Mouse (Mus musculus) right cerebral cortex, postnatal 4 days (tissue): Measurements from ENCODE around the gene 1700025F22Rik.
"Not testable (repeated sequence)": the region's sequence is repeated elsewhere in the genome, so short reads cannot be mapped to it uniquely, and the experiment has no call there.

ENCODE experiments used
- DNase-seq: peaks from one replicate; pipeline ENCODE4 v3.0.0-alpha.2; 2022

Gene 1700025F22Rik

DNA sequence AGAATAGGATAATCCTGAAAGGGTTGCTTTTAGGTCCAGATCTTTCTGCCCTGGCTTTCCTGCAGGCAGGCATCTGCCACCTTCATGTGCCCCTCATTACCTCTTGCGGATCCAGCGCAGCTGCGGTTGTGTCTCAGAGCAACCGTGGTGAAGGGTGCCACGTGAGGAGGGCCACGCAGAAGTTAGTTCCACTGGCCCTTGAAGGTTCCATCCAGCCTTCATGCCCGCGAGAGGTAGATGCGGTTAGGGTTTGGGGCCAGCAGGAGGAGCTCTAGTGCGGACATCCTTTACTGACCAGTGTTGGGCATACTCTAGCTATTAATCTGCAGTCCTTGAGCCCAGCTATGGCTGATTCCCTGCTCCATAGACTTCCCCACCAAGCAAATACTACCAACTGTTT, at the start of gene 1700025F22Rik:
Gene 1700025F22Rik, minus strand, starts transcription at position 149 of the 400 bp plus-strand sequence.
- no peak for DNase-seq

DNA sequence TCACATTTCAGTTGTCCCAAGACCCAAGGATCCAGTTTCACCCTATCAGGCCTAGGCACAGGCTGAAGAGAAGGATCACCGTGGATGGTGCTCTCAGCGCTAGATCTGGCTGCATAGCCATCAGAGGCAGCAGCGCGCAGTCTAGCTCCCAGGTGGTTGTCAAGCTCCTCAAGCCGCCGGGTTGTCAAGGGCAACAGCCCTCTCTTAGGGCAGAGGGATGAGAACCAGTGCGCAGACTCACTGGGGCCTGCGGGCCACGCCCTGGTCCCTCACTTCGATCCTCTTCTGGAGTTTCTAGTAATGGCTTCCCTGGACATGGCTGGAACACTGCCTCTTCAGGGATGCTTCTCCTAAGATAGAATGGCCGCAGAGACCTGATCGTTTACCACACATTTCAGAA, 31.4 kb upstream of the 1700025F22Rik start, which contains the start of gene Ms4a13:
Gene Ms4a13, minus strand, starts transcription at position 192 of the 400 bp plus-strand sequence.
- DNase-seq = no peak

DNA sequence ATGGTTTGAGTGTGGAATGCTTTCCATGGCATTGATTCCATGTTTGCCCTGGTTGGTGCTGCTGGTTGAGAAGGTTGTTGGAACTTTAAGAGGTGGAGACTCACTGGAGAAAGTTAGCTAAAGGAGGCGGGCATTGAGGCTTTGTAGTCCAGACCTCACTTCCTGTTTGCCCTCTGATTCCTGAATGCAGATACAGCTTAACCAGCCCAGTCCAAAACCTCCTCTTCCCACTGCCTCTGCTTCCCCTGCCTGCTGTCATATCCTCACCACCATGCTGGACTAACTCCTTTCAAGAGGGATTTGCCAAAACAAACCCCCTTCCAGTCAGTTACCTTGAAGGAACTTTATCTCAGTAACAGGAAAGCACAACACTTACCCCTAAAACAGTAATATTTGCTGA, 27.4 kb upstream of the 1700025F22Rik start:
- no peak for DNase-seq

DNA sequence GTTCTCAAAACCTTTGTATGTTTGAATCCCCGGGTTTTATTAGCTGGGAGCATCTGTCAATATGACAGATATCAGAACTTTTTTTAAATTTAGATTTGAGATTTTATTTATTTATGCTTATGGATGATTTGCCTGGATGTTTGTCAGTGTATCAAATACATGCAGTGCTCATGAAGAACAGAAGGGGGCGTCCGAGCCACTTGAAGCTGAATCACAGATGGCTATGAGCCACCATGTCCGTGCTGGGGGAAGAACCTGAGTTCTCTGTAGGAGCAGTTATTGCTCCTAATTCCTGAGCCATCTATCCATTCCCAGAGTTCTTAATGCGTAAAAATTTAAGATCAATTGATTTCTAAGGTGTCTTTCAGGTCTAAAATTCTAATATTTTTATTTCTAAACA, 19.0 kb upstream of the 1700025F22Rik start:
- DNase-seq = no peak

DNA sequence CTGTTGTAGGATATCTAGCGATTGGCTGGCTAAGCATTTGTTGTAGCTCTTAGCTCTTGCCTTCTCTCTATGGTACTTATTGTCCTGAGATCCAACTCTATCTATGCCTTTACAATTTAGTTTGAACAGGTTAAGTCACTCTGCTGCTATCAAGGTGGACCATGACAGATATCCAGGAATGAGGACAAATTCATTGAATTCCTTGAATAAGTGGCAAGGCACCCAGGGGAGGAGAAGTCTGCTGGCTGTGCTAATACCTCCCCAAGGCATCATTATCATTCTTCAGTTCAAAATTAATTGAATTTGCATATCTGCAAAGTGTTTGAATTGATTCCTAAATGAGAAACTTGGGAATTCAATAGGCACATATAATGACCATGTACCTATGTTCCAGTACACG, 12.3 kb upstream of the 1700025F22Rik start:
- no peak for DNase-seq

DNA sequence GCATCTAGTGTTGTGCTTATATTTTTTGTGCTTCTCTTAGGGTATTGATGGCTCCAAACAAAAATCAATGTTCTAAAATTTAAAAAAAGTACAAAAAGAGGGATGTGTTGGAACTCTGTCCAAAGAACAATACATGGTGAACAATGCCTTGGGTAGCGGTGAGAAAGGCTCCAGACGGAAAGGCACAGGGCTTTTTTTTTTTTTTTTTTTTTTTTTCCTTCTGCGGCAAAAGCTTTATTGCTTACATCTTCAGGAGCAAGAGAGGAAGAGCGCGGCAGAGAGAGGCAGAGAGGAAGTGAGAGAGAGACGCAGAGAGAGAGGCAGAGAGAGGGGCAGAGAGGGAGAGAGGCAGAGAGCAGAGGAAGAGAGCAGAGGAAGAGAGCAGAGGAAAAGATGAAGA, 7.2 kb downstream of the 1700025F22Rik start:
- DNase-seq = not testable (repeated sequence)

DNA sequence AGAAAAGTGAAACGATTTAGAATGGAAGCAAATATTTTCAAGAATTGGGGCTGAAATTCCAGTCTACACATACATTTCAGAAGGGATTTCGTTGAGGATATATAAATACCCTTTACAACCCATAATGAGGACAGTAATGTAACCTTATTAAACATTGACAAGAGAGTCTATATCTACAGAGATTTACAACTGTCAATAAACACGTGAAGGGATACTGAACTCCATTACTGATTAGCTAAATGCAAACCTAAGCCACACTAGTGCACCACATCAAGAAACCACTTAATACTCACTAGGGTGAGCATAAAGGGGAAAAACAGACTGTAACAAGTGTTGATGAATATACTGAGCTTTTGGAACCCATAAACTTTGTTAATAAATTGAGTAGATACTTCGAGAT, 29.8 kb downstream of the 1700025F22Rik start:
- DNase-seq = no peak

DNA sequence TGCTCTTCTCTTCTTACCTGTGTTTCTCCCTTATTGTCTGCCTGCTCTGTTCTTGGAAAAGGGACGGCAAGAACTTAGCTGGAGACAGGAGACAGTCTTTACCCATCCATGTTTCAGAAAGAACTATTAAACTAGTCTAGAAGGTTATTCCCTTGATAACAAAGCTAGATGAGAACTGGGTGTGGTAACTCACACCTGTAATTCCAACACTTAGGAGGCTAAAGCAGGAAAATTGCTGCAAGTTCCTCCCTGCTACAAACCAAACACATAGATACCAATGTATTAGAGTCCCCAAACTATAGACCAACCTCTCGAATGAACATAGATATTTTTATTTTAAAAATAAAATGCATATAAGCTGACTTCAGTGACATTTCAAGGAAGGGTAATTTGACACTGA, 30.3 kb downstream of the 1700025F22Rik start:
- DNase-seq = no peak

DNA sequence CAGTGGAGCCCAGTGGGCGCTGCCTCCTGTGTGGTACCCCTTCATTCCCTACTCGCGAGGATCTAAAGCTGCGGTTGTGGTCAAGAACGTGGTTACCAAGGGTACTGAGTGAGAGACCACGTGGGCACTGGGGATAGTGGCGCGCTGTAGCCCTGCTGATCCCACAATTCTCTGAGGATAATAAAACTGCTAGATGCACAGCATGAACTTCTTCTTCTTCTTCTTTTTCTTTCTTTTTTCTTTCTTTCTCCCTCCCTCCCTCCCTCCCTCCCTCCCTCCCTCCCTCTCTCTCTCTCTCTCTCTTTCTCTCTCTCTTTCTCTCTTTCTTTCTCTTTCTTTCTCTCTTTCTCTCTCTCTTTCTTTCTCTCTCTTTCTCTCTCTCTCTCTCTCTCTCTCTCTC, 34.3 kb downstream of the 1700025F22Rik start, which contains the start of gene 1700017D01Rik:
Gene 1700017D01Rik, minus strand, starts transcription at position 101 of the 400 bp plus-strand sequence.
- DNase-seq = not testable (repeated sequence)

DNA sequence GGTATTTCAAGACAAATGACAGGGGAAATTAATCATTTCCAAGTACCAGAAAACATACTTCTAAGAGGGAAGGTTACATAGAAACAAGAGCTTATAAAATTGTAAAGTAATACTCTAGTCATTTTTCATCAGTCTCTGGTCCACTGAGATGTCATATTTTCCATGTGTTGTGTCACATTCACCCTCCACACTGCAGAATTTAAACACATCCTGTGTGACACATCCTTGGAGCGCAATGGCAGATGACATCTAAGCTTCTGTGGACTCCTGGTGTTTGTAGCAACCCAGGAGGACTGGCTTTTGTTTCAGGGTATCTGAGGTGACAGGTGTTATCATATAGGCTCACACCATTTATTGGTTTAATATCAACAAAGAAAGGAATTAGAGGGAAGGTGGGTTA, 35.4 kb downstream of the 1700025F22Rik start:
- DNase-seq = no peak

DNA sequence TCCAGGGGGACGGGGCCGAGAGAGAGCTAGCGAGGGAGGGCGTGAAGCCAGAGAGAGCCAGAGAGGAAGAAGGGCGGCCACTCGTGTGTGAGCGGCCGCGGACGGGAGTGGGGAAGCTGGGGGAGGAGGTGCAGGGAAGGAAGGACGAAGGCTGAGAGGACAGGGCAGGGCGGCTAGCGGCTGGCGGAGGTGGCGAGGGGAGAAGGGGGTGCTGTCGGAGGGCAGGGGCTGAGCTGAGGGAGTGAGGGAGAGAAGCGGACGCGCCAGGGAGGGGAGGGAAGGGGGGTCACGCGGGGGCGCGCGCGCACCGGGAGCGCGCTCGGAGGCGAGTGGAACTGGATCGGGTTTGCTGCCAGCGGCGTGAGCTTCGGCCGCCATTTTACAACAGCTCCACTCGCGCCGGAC, 44.1 kb downstream of the 1700025F22Rik start:
- DNase-seq = peak; percentile 4

DNA sequence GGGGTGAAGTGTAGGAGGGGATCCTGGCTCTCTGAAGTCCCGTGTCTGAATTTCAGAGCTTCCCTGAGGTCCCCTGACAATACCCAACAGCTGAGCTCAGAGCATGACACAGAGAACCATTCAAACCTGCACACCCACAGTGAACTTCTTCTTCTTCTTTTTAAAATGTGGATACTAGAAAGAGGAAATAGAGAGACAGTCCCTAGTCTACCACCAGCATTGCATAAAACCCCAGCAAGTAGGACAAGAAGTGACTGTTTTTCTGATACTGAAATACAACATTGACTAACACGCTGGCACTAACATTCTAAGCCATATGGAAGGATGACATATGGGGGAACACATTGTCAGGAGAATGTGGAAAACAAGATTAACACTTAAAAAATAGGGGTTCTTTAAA, 45.8 kb downstream of the 1700025F22Rik start:
- DNase-seq = no peak

DNA sequence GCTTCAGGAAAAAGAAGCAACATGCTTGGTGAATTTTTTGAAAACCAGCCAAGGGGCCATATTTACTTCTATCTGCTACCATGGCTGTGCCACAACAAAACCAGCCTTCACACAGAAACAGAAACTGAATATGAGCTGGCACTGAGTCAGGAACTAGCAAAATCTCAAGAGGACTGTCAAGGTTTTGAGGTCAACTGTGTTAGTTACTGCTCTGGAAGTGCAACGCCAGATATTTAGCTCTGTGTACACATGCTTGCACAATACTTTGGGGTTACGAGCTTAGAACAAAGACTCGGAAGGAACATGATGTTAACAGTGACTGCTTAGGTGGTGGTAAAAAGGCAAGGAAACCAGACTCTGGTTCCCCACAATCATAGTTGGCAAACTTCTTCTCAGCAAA, 57.4 kb downstream of the 1700025F22Rik start:
- DNase-seq = no peak

DNA sequence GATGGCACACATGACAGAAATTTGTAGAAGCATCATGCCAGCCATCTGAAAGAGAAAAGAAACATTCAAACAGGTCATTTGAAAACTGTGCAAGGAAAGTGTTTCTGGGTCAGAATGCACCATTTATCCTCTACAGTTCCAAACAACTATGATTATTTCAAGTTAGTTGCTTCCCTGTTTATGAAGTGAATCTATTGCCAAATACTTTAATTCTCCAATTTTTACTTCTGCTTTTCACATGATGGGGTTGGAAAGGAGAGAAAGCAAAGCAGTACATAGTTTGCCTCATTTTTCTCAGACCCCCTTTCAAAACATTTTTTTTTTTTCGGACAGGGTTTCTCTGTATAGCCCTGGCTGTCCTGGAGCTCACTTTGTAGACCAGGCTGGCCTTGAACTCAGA, 63.2 kb downstream of the 1700025F22Rik start:
- no peak for DNase-seq

DNA sequence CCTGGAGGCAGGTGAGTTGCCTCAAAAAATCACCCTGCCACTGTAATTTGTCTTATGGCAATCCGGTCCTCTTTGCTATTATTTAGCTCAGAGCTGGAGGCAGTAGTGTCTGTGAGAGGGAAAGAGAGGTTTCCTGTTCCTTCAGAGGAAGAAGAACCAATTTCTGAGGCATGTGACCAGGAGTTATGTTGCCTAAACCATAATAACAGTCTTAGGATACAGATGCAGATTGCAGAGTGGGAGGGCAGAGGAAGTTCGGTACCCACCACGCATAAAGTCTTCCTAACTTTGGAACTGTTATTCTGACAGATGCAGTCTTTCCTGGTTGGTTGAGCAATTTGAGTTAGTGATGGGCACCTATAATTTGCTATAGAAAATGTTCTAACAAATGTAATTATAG, 66.7 kb downstream of the 1700025F22Rik start:
- DNase-seq = no peak

DNA sequence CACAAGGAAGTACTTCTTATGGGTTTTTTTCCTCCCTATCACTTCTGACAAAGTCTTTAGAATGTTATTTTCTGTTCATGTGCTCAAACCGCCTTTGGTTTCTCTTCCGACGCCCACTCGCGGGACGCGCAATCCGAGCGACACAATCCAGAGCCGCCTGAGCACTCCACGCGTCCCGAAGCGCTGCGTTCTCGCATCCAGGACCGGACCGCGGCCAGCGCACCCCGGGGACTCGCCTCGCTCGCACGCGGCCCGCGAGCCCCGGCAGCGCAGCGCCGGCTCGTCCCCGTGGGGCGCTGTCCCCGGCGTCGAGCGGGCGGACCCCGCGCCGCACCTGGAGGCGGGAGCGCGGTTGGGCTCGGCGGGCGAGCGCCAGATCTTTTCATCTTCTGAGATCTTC, 73.0 kb downstream of the 1700025F22Rik start:
- not testable (repeated sequence) for DNase-seq
